Mouse (Mus musculus) C2C12 (cell line): ENCODE results near the gene Kcnj16.

Experiments used
- CEBPB ChIP-seq: IDR thresholded peaks from one replicate; pipeline ENCODE4 v1.6.1; 2011; ENCODE audit warnings: low read depth, mild to moderate bottlenecking, control low read depth, moderate library complexity
- CTCF ChIP-seq: IDR thresholded peaks from one replicate; pipeline ENCODE4 v1.5.1; 2011; ENCODE audit not compliant: control insufficient read depth, insufficient read depth, insufficient read length
- MYOG ChIP-seq: IDR thresholded peaks from one replicate; pipeline ENCODE4 v1.6.1; 2011; ENCODE audit not compliant: control insufficient read depth, insufficient read length; ENCODE audit errors: extremely low read depth

DNA sequence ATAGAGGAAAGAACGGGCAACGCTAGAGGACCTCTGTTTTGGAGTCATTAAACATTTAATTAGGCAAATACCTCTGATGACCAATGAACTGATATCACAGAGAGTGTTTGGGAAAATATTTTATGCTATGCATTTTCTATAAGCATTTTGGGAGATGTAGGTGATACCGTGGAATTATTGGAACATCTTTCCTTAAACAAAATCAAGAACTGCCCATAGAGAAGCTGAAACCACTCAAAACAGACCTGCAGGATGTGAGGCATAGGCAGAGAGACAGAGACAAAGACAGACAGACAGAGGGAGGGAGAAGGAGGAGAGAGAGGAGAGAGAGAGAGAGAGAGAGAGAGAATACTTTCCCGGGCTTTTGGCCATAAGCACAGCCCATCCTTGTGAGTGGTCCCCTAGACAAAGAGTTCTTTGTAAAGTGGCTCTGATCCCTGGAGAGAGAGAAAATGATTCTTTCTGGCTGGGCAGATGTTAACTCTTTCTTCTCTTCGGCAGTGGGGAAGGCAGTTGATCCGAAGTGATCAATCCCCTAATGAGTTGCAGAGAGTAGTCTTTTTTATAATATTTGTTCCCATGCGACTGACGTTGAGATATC, 54.9 kb downstream of the Kcnj16 start:
- no peak for TF ChIP-seq CTCF
- TF ChIP-seq MYOG: no peak
- TF ChIP-seq CEBPB: no peak
